Mouse (Mus musculus): Measurements from ENCODE around the gene Foxp1.

Foxp1 gene

DNA sequence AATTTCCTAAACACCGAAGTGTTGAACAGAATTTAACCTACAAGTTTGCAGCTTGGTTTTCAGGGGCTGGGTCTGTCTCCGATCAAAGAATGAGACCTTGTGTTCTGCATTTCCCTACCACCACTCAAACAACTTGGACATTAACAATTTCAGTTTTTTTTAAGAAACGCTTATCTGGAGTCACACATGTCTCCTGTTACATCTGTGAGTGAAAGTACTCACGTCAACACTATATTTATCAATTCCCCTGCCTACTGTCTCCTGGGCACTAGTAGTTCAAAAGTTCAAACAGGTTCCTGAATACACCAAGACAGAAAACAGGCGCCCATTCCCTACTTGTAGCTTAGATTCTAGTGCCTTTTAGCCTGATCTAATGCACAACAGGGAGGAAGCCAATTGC is 172.4 kb downstream of the Foxp1 start:
- DNase-seq: no peak

DNA sequence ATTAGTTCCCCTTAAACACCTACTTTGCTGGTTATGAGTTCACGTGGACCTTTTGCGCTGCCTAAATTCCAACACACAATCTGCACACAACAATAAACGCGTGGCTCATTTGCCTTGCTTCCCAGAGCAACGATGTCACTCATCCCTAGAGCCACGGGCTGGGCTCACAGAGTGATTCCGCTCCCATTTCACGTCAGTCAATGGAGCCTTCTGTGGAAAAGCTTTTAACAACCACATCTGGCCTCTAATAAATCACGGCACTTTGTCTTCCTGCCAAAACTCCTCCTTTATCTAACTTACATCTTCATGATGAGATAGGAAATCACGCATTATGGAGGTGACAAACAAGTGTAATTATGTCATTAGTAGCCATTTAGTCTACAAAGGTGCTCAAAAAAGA is 174.7 kb downstream of the Foxp1 start:
- DNase-seq: no peak

DNA sequence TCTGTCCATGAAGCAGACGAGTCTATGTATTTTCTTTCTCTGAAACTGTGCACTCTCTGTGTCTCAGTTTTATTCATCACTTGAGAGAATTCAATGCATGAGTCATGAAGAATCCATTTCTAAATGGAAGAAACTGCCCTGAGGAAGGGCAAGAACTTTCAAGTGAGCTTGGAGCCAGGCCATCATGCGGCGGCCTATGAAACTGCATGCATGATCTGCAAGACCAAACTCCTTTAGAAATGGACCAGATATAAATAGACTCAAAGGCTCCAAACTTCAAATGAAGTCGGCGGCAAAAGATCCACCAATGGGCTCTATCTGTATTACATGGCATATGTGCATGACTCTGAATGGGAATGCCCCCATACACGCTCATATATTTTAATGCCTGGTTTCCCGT is 177.6 kb downstream of the Foxp1 start:
- no peak for DNase-seq

DNA sequence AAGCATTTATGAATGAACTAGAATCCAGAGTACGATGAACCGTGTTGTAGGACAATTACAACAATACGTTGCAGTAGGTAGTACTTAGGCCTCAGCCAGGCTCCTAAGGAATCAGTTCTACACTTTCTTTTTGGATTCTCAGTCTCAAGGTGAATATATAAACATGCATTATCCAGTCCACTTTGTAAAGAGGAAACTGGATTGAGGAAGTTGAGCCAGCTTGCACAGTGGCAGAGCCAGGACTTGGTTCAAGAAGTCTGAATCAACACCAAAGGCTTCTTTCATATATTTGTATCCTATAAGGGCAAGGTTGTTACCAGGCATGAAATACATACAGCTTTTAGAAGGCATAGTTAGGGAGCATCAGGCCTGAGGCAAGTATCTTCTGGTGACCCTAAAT is 178.2 kb downstream of the Foxp1 start:
- no peak for DNase-seq

DNA sequence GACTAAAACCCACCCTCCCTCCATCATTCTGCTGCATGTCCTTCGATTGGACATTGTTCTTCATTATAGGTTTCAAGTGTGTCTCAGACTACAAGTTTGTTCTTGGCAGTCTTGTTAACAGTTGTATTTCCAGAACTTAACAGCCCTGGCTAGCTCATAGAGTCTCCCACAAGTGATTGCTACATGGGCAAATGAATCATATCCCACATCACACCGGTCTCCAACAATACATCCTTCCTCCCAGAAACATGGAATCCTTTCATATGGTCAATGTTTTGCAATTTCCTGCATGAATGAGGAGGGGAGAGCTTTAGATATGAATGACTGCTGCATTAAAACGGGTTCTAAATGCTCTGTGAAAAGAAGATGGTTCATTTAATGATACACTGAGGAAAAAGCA is 178.7 kb downstream of the Foxp1 start:
- DNase-seq: no peak

DNA sequence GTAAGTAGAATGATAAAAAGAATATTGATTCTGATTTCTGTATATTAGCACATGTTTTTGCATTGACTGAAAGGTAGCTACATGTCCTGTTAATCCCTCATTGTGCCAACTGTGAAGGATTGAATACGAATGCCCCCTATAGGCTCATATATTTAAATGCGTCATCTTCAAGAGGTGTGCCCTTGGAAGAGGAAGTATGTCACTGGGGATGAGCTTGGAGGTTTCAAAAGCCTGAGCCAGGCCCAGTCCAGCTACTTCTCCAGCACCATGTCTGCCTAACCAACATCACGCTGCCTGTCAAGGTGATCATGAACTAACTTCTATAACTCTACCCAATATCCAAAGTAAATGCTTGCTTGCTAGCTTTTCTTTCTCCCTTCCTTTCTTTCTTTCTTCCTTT is 180.1 kb downstream of the Foxp1 start:
- no peak for DNase-seq

DNA sequence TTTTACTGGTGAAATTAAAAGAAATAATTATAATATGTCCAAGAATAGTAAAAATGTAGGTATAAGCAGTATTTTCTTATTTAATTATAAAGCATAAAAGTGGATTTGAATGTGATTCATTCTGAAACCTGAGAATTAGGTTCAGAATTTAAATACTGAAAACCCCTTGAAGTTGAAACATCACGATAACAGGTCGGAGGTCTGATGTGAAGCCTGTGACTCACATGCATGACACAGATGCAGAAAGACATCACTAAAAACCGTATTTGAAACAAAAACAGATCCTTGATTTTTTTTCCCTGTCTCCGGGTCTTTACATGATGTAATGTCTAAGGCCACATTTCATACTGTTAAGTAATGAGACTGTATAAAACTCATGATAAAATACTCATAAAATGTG is 181.6 kb downstream of the Foxp1 start:
- DNase-seq: no peak

DNA sequence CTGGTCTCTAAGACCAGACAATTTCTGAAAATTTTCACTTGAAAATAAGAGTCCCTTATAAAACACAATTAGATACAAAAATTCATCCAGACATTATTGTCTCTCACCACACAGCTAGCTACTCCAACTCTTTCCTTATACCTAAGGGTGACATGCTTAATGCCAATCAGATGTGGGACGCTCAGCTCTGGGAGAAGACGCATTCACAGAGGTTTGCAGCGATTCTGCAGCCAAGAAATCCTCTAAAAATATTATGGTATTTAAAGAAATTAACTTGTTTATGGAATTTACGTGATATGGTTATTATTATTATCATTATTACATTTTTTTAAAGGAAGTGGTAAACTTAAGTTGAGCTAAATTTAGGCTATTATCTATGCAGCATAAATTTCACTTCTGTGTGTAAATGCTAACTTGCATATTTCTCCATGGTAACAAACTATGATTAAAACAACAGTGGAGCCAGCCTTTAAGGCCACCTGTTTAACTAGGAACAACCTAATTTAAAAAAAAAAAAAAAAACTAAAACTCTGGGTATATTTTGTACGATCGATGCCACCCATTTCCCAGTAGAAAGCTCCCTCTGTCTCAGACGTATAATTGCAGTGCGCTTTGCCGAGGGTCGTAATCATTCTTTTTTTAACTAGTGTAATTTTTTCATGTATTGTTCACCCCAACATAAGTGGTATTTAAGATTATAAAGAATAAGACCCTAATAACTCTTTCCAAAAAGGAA is 182.4 kb downstream of the Foxp1 start:
- no peak for DNase-seq

DNA sequence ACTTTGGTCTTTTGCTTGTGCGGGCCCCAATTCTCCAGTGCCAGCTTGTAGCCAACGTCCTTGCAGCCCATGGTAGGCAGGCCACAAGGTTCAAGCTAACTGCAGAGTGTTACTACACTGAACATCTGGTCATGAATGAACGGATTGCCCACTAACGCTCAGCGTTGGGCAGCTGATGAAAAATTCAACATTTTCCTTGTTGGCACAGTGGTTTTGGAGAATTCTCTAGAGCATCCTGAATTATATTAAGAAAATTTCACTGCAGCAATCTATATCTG is 183.2 kb downstream of the Foxp1 start:
- no peak for DNase-seq

DNA sequence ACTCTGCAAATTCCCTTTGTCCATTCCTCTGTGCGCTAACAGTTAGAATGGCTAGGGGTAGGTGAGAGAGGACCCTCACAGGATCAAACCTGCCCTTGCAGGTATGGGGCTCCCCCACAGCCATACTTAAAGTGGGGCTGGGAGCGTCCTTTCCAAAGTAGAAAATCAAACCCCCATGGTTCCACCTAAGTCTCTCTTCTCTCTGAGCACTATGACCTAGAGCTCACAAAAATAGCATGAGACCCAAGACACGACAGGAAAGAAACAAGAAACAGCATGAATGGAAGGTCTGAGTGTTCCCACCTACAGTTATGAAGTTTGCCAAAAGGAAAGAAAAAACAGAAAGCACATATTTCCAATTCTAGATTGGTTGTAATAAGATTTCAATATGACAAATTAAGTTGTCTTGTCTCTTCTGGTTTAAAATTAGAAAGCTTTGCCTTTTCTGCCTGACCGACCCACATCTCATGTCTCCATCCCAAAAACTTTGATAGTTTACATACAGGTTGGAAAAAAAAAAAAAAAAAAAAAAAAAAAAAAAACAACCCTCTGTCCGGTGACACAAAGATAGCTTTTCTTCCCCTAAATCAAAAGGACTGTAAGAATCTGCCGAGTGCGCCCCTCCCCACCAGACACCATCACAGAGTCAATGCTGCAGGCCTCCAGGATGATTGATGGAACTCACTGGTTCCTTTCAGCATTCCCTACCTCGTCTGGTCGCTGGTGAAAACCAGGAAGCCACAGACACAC is 183.8 kb downstream of the Foxp1 start:
- DNase-seq: no peak

DNA sequence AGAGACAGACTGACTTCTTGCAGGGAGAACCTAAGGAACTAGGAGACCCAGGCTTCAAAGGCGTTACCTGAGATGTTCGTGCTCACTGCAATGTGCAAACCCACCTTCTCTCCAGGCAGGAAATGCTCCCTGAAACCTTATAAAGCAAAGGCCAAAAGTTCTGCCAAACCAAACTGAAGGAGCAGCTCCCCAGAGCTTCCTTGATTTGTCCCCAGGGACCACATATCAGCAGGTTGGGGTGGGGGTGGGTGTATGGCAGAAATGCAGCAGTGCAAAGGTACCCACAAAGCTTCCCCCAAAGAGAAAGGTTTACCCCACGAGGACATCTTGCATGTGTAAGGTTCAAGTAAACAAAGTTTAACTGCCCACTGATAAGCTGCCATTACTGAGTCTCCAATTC is 184.3 kb downstream of the Foxp1 start:
- no peak for DNase-seq

DNA sequence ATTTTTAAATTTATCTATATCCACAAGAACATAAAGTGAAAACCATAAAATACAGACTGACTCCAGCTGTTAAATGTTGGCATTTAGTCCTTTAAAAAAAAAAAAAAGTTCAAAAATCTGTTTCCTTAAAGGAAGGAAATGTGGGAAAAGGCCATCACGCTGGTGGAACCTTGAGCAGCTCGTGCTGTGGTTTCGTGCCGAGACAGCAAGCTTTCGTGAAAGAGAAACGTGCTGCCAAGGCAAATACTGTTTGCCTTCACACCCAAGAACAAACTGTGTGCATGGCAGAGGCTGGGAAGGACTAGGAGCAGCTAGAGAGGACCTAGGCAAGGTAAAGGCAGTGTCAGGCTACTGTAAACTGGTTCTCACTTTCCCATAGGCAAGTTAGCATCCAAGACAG is 184.9 kb downstream of the Foxp1 start:
- no peak for DNase-seq

DNA sequence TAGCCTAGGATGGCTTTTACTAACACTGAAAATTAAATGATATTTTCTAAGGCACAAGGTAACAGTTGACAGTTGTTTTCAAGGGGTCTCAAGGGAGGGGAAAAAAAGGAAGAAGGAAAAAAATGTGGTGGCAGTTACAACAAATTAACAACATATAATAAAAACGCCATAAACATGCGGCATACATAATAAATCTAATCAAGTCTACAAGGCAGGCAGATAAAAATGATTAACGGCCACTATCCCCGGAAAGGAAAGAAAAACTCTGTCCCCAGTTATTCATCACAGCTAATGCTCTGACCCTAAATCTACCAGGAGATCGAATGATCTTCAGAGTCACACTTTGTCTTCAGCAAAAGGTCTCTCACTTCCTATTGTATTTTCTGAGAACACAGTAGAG is 186.3 kb downstream of the Foxp1 start:
- no peak for DNase-seq

DNA sequence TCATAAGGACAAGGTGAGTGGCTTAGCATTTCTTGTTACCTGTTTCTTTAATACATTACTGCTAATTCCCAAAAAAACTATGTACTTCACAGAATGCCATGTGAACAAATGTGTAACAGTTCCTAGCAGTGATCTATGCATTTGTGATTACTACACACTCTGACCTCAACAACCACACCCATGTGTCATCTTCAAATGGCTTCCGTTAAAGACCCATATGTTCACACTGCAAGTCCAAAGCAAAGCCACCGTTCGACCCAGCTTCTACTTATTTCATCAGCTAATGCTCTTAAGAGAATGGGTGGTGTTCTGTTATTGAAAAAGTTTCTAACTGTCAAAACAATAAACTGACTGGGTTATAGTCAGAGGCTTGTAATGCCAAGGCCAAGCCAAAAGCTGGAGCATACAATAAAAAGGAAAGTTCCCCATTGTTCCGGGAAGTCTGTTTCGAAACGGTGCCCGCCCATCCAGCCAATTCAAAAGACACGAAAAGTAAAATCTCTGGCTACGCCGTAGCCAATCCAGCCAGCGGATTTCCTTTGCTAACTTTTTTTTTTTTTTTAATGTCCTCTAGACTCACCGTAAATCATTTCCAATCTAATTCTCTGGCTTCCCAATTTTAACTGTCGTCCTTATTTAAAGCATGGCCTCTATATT is 187.2 kb downstream of the Foxp1 start:
- DNase-seq: no peak

DNA sequence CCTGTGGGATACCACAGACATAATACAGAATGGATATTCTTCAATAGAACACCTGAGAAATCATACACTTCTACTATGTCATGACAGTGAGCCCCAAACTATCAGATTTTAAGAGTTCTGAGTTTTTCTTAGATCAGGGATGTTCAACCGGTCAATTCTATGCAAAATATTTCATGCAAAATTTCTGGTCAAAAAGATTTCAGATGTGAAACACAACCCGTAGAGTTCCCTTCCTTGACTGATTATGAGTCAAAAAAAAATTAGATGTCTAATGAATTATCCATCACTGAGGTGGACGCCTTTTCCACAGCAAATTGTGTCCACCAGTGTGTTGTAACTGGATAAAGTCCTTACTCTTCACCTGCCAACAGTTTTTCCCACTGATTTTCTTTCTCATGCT is 188.3 kb downstream of the Foxp1 start:
- no peak for DNase-seq

DNA sequence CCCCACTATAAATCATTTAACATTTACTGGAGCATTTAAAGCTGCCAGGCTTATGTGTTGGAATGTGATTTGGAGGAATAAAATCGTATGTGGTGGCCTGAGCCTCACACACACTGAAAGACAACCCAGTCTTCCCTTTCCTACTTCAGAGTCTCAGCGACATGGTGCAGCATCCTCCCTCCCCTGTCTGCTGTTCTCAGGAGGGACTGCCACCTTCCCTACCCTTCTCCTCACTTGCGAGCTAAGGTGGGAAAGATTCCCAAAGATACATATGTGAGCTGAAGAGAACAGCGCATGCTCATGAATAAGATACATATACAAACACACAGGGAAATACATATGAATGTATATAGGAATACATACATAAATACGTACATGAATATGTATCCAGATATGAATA is 189.4 kb downstream of the Foxp1 start:
- DNase-seq: no peak

DNA sequence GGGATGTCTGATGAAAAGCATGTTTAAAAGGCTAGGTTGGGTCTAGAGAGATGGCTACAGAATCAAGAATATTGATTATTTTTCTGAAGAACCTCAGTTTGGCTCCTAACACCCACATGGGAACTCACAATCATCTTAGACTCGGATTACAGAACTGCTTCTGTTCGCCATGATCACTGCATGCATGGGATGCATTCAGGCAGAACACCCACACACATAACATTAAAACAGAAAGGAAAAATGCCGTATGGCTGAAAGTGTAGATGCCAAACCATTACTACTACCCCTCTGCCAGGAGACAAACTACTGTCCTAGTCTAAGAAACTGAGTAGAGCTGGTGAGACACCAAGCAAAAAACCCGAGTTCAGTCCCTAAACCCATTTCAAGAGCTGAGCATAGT is 192.4 kb downstream of the Foxp1 start:
- no peak for DNase-seq

DNA sequence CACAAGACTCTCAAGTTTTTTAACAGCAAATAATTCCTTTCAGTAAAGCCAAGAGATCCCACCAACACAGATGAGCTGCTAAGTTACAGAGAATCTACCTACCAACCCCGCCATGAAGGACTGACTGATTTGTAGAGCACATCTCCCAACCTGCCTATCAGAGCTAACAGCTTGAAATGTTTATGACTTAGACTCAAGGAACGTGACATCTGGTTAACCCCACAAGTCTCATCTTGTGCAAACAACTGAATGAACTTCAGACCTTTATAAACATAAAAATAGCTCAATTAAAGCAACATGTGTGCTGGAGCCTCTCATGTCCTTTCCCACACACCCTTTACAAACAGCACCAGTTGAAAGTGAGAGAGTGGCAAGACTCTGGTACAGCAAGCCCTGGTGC is 193.9 kb downstream of the Foxp1 start:
- DNase-seq: no peak

DNA sequence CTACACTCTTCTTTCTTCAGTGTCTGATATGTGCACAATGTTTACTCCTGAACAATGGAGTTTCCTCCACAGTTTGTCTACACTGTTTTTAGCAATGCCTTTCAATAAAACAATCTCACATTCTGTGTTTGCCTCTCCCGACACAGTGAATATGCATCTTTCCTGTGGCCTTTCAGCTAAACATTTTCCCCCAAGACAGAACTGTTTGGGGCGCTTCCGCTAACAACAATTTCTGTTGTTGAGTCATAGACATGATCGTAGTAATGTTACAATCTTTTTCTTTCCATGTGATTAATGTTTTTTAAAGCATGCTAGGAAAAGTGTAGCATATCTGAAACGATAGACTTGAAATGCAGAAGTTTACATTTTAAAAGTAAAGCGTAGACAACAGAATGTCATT is 194.4 kb downstream of the Foxp1 start:
- no peak for DNase-seq

DNA sequence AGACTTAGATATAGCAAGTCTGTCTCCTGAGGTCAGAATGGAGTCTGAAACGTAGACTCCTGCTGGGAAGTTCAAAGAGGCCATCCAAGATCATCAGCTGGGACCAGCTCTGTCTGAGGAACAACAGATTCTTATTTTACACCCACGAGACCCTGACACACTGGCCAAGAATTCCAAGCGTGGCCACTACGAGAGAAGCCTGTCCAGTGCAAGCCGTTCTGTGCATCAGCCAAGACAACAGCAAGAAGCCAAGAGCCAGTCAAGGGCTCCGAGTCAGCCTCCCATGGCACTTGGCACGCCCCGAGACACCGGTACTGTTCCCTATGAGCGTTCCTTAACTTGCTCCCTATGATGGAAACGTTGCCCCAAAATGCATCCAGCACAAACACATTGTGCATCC is 194.8 kb downstream of the Foxp1 start:
- DNase-seq: no peak

DNA sequence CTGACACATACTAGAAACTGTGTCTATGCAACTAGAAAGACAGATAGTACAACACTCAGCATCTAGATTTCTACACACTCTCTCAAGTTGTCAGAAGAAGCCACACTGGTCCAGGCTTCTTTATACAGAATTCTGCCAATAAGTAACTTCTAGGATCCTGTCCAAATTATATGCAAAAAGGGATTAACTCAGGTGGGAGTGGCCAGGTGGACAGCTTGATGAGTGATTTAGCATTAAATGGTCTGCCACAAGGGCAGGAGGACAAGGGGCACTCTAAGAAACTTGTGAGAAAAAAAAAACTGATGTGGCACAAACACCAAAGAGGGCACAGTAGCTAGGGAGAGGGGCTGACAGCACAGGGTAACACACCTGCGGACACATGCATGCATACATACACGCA is 196.6 kb downstream of the Foxp1 start:
- no peak for DNase-seq

DNA sequence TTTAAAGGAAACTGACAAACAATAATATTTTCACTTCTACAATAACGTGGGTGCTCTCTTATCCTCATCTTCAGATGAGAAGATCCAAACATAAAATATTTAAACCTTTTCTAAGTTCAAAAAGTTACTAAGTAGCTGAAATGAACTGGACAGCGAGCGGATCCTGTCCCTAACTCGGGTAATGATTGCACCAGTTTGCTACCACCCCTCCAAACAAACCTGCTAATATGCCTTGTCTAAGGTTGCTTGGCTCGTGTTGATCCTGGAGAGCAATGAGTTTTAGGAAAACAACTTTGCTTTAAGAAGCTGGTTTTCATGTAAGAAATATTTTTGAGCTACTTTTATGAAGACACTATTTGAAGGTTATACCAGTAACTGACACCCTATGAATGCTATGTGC is 197.1 kb downstream of the Foxp1 start:
- DNase-seq: no peak

DNA sequence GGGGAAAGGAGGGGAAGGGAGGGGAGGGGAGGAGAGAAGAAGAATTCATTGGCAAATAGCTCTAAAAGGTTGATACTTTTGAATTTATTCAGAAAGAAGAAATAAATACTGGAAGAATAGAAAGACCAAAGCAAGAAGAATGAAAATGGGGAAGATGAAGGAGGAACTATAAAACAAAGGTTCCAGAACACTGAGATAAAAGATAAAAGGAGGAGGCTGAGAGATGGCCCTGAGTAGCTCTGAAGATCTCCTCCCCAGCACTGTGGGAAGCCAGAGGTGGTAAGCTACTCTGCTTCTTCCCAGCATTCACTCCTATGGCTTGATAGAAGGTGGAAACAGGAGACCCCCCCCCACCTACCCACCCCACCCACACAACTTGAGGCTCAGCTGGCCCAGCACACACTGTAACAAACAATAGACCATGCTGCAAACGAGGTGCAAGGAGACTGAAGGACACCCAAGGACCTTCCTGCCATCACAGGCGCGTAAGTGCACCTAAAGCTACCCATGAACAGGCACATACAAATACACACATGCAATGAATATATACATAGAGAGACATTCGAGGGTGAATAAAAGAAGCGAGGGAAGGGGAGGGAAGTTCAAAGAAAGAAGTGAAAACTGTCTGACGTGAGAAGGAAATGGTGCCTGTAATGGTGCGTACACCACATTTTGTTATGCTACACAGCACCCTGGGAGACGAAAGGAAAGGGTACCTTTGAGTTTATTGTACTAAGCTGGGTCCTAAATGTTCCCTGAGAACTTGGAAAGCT is 200.2 kb downstream of the Foxp1 start:
- DNase-seq: no peak

DNA sequence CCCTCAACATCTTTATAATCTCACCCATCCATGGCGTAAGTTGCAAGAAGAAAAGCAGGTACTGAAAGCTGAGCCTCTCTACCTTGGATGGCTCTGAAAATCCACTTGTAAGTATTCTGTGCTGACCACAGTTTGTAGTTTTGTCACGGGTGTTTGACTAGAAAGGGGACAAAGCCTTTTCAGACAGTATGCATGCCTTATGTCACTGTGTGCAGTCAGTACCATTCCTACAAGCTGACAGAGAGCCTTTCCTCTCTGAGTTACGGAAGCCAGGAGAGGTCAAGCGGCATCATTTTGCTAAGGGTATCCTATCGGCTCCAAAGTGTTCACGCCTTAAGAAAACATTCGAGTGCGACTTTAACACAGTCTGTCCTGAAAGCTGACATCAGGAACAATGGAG is 202.1 kb downstream of the Foxp1 start:
- no peak for DNase-seq
